Mouse (Mus musculus): ENCODE measurements around the gene Oas3.

- no peak for TF ChIP-seq GATA1 (IDR thresholded peaks at IDR 0.05; ENCODE audit: borderline replicate concordance, low read length)
- no peak for TF ChIP-seq FLI1 (IDR thresholded peaks at IDR 0.05; ENCODE audit: low read length)
Observed at GRCm38 (mm10) chr5:120813023-120813422, 35.6 kb upstream of the Oas3 start.
